Mouse (Mus musculus): ENCODE results near the gene Polr3k.

The Polr3k gene

GRCm38 (mm10) chr2:181863791-181864535 lies at the start of gene Polr3k:
TSS of gene Polr3k (plus strand) at chr2:181864337.
- DNase-seq, result peak; percentile 98

GRCm38 (mm10) chr2:181829032-181829650 lies 35.0 kb upstream of the Polr3k start:
- DNase-seq, result no peak

- no peak for DNase-seq
Observed at GRCm38 (mm10) chr2:181832745-181833144, 31.4 kb upstream of the Polr3k start.

DNA sequence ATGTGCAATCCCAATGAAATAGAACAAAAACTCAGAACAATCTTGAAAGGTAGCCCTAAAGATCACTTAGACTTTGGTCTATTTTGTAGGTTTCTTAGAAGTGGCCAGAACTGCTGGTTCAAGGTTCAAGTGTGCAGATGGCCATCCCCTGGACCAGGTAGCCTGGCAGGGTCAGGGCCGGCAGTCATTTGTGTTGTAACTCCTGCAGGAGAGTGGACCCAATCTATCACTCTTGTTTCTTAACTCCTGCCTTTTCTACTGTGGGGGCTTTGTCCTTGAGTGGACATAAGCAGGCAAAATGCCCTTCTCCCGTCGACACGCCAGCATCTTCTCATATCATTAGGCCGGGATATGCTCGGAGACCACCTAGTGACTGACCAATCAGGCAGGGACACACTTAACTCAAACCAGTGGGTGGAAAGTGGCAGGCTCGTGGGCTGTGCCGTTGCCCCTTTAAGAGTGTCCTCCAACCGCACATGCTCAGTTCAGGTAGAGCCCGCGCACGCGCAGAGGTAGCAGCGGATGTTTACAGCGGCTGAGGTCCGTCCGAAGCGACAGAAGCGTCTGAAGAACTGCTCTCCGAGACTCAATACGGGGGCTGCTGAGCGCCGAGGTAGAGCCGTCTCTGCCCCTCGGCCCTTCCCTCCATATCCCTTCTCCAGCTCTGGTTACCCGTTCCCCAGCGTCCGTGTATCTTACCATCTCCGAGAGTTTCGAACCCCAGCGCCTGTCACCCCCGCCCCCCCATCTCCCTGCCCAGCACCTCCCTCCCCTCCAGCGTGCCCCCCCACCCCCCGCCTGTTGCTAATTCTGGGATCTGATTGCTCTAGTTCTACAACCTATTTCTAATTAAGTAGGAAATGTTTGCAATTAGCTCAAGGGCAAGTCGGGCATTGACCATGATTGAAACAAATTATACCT lies 26.5 kb upstream of the Polr3k start, which contains the start of gene Pcmtd2:
Gene Pcmtd2 (plus strand): TSS at position 483 of the 921 bp plus-strand sequence.
- peak; percentile 94 for DNase-seq

DNA sequence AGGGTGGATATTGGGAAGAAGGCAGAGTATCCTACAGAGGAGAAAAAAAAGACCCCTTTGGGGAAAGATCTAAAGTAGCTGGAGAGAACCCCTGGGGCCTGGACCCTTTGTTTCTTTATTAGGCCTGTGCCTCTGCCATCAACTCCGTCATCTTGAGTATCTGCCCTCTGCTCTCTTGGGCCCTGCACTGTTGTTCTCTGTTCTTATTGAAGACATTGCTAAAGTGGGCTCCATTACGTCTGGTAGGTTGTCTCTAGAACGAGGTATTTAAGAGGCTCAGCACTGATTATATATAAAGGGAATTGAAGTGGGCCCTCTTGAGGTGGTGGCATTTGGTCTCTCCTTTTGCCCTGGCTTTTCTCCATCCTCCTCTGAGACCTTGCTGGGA lies 25.9 kb upstream of the Polr3k start:
- DNase-seq, result no peak

DNA sequence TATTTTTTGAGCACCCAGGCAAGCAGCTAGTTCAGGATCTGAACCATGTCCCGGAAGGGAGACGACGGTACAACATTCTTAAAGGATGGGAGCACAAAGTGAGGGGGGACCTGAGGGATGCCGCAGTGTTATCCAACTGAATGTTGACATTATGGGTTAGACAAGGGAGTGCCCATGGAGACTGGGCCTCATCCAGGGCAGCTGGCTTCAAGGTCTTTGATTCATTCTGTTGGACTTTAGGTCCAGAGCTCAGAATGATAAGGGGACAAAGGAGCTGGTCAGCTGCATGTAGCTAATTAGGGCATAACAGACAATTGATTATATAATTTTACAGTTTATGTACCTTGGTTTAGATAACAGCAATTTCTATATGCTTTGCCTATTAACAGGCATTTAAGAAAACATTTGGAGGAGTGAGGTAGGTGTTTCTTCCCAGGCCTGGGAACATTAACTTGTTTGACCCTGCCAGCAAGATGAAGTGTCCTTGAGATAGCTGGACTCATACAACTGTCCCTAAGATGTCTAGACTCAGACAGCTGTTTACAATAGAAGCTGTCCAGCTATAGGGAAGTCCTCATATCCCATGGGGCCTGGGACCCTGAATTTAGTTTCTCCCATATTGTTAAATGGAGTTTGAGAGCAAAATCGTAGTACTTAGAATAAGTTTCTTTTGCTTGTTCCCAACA lies 18.3 kb upstream of the Polr3k start:
- no peak for DNase-seq

DNA sequence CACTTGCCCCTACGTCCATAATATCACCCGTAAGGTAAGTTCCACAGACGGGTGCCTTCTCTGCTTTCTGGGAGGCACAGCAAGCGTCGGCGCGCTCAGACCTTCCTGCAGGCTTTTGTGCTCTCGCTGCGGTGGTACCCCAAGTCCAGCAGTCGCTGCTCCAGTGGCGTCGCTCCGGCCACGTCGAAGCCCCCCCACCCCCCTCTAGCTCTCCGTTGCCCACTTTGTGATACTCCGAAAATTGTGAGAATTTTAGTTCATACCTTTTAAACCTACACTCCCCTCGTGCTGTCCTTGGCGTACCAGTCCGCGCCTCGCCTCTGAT lies 361 bp downstream of the Polr3k start:
- DNase-seq, result no peak

GRCm38 (mm10) chr2:181866931-181867330 lies 2.8 kb downstream of the Polr3k start:
- peak; percentile 70 for DNase-seq

GRCm38 (mm10) chr2:181871039-181871438 lies 6.9 kb downstream of the Polr3k start:
- DNase-seq, result no peak

GRCm38 (mm10) chr2:181878903-181879302 lies 14.8 kb downstream of the Polr3k start:
- no peak for DNase-seq

DNA sequence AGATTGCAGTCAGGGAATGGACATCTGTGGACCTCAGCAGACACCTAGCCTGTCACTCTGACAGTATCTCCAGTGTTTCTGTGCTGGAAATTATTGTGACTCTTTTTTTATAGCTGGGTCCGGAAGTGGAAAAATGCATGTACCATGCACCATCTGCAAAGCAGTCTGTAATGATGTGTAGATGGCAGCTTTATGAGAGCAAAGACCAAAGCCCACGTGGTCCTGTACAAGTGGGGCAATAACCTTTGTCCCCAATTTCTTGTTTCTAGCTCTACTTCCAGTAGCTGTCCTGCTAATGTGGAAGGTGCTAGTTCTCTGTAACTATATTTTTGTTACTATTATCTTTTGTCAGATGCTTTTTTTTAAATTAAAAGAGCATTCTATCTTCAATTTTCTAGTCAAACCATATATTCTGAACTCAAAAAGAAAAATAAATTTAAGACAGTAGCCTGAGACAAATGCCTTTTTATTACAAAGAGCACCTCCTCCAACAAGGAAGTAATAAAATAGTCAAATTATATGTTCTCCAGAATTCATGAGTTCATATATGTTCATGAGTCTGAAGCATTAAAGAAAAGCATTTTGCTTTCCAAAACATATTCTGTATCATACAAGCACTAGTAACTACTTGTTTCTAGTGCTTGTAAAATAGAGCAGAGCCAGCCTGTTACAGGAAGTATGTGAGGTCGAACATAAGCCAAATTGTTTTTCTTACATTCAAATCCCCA lies 19.0 kb downstream of the Polr3k start:
- no peak for DNase-seq

GRCm38 (mm10) chr2:181917861-181918260 lies 53.7 kb downstream of the Polr3k start:
- no peak for DNase-seq

- no peak for DNase-seq
Observed at GRCm38 (mm10) chr2:181918501-181918900, 54.4 kb downstream of the Polr3k start.
